Mouse (Mus musculus) frontal cortex, postnatal 10 days (tissue): ENCODE data around the gene Pcca.

Source experiments
- DNase-seq, 2 experiments: peaks; one replicate each; pipeline ENCODE4 v3.0.0; 2022; ENCODE audit warnings: low spot score in 2 of 2, mixed read lengths in 1 of 2

Gene Pcca

DNA sequence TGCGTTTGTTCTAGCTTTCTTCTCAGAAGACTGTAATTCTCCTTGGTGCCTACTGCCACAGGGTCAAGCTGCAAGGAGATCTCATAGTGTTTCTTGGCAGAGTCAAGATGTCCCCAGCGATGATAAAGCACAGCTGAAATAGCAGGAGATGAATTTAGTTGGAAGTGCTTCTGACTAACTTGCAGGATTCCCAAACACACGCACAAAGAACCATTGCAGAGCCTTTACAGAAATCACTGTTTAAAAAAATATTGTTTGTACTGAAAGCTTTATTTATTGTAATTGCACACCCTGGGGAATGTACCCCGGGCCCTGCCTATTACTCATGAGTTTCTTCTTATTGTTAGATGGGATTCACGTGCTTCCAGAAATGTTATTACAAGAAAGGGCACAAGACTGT lies 385.9 kb downstream of the Pcca start:
- no peak for DNase-seq

DNA sequence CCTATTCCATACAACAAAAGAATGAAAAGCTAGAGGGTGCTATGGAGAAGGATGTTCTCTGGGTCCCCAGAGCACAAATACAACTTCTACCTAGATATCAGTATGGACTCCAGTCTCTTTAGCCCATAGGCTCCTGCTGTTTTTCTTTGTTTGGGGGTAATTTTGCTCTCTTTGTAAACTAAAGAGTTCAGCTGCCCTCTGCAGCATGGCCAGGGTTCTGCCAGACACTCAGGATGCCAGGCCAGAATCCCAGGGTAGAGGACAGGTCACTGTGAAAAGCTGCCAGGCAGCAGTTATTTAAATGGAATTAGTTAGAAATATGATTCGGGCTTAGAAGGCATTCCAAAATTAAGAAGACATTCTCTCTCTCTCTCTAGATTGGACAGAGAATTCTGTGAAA lies 402.3 kb downstream of the Pcca start:
- no peak for DNase-seq
